Mouse (Mus musculus) hindbrain, postnatal 0 days (tissue): ENCODE results near the gene Gpr63. TPM values are rescaled to one million over a fixed set of nuclear protein-coding genes. Genes with fewer than 3 reads are reported as not detected.
"Not testable (repeated sequence)": the region's sequence is repeated elsewhere in the genome, so short reads cannot be mapped to it uniquely, and the experiment has no call there.

Experiments
- ATAC-seq: fragments of 200-750 bp; cut with Nextera tagmentation; 2 replicates; pipeline ENCODE4 v1.8.0; 2017; ENCODE audit warnings: mild to moderate bottlenecking, moderate TSS enrichment, moderate library complexity
- DNase-seq: peaks from one replicate; pipeline ENCODE4 v3.0.0-alpha.2; 2015; ENCODE audit warnings: low spot score
- H3K27ac ChIP-seq: fragments of 300-500 bp; sonication (generic); 2 replicates; pipeline ENCODE4 v1.5.1; 2014; ENCODE audit warnings: mild to moderate bottlenecking
- H3K27me3 ChIP-seq: fragments of 300-500 bp; sonication (generic); 2 replicates; pipeline ENCODE4 v1.6.1; 2014; ENCODE audit warnings: low read length, mixed read lengths; ENCODE audit not compliant: insufficient read depth
- H3K36me3 ChIP-seq: fragments of 300-500 bp; sonication (generic); 2 replicates; pipeline ENCODE4 v1.6.1; 2014; ENCODE audit warnings: low read length, mixed read lengths; ENCODE audit not compliant: insufficient read depth
- H3K4me1 ChIP-seq: fragments of 300-500 bp; sonication (generic); 2 replicates; pipeline ENCODE4 v1.6.1; 2014; ENCODE audit warnings: antibody characterized with exemption, low read length, mixed read lengths; ENCODE audit not compliant: insufficient read depth
- H3K4me2 ChIP-seq: fragments of 300-500 bp; sonication (generic); 2 replicates; pipeline ENCODE4 v1.6.1; 2014; ENCODE audit warnings: low read depth, mild to moderate bottlenecking, low read length, moderate library complexity, mixed read lengths
- H3K4me3 ChIP-seq: fragments of 300-500 bp; sonication (generic); 2 replicates; pipeline ENCODE4 v1.5.1; 2014; ENCODE audit warnings: low read length
- H3K9ac ChIP-seq: fragments of 300-500 bp; sonication (generic); replicated peaks from 2 replicates; pipeline ENCODE4 v1.6.1; 2014; ENCODE audit warnings: mild to moderate bottlenecking, low read length, moderate library complexity, mixed read lengths
- H3K9me3 ChIP-seq: fragments of 300-500 bp; sonication (generic); 2 replicates; pipeline ENCODE4 v1.6.1; 2016; ENCODE audit warnings: low read length, mixed read lengths
- CTCF ChIP-seq: IDR thresholded peaks from 2 replicates; pipeline ENCODE4 v1.5.1; 2016; ENCODE audit warnings: antibody characterized with exemption, control low read depth, low read depth
- WGBS: fragments of 180-500 bp; shearing (Covaris S2); extraction: QIAGEN DNeasy Blood & Tissue Kit; methylation state at CpG from one replicate; pipeline ENCODE4 v1.1.7; 2014; 5-methylcytosine and 5-hydroxymethylcytosine counted together
- polyA plus RNA-seq: library from polyadenylated mRNA; unstranded; fragments of >200 nt; fragmentation: Nextera tagmentation; extraction: Ambion mirVana; gene quantifications from 2 replicates; pipeline ENCODE4 v1.2.1, GENCODE M21; 2015
- total RNA-seq: library from RNA; depleted of rRNA; stranded (reverse); fragments of >200 nt; gene quantifications from 2 replicates; pipeline ENCODE4 v1.2.3, GENCODE M21; 2014

Gpr63 gene
- total and polyA plus RNA-seq, 2 experiments from 2014 or later: 1.0 to 12.4 TPM

- TF ChIP-seq CTCF: no peak
- Histone ChIP-seq H3K9me3 (no peaks in the 10 kb centered on the region), H3K36me3 (no peaks in the 10 kb centered on the region), H3K27me3 (no peaks in the 10 kb centered on the region), H3K4me2 (peak overlapping the region; percentile 67), H3K27ac (peak overlapping the region; percentile 77; the same call in 1 of the 2 replicates), H3K4me3 (peak overlapping the region; percentile 76), H3K4me1 (peaks cover 2% of the 10 kb centered on the region; the same call in 1 of the 2 replicates), H3K9ac (peak overlapping the region; percentile 74)
- 8% methylated on average over 8 of the region's 8 CpGs for WGBS
- ATAC-seq (peak; percentile 72; the same call in 1 of the 2 replicates), DNase-seq (no peak)
Observed at GRCm38 (mm10) chr4:24965918-24966298, 299 bp upstream of the Gpr63 start.

GRCm38 (mm10) chr4:24967251-24967650 is 1.0 kb downstream of the Gpr63 start:
- peaks cover 2% of the 10 kb centered on the region; the same call in 1 of the 2 replicates for H3K4me1 ChIP-seq
- H3K4me2 ChIP-seq: peak overlapping the region; percentile 67
- H3K36me3 ChIP-seq: no peaks in the 10 kb centered on the region
- H3K9me3 ChIP-seq: no peaks in the 10 kb centered on the region
- WGBS: 10% methylated on average over 7 of the region's 7 CpGs
- H3K4me3 ChIP-seq: peak overlapping the region; percentile 76
- ATAC-seq (no peak), DNase-seq (peak; percentile 5)
- H3K9ac ChIP-seq: peak overlapping the region; percentile 74
- no peak for TF ChIP-seq CTCF
- H3K27me3 ChIP-seq: no peaks in the 10 kb centered on the region
- H3K27ac ChIP-seq: no peak overlapping the region

GRCm38 (mm10) chr4:24978589-24978988 is 12.4 kb downstream of the Gpr63 start:
- Histone ChIP-seq H3K4me1 (no peaks in the 10 kb centered on the region), H3K4me2 (no peak overlapping the region), H3K9me3 (no peaks in the 10 kb centered on the region), H3K4me3 (no peak overlapping the region), H3K27ac (no peak overlapping the region), H3K36me3 (no peaks in the 10 kb centered on the region), H3K27me3 (no peaks in the 10 kb centered on the region), H3K9ac (no peak overlapping the region)
- DNase-seq (peak; percentile 43), ATAC-seq (no peak)
- 32% methylated on average over 4 of the region's 4 CpGs for WGBS
- TF ChIP-seq CTCF: no peak

- WGBS: 95% methylated on average over 5 of the region's 5 CpGs
- Histone ChIP-seq H3K36me3 (no peaks in the 10 kb centered on the region), H3K4me1 (no peaks in the 10 kb centered on the region), H3K9ac (no peak overlapping the region), H3K4me2 (no peak overlapping the region), H3K9me3 (no peaks in the 10 kb centered on the region), H3K27ac (no peak overlapping the region), H3K27me3 (no peaks in the 10 kb centered on the region), H3K4me3 (no peak overlapping the region)
- ATAC-seq: no peak
- no peak for DNase-seq
- TF ChIP-seq CTCF: no peak
Observed at GRCm38 (mm10) chr4:24985612-24986011, 19.4 kb downstream of the Gpr63 start.

- ATAC-seq (no peak), DNase-seq (no peak)
- Histone ChIP-seq H3K36me3 (no peaks in the 10 kb centered on the region), H3K27me3 (no peaks in the 10 kb centered on the region), H3K4me2 (no peak overlapping the region), H3K4me1 (no peaks in the 10 kb centered on the region), H3K4me3 (no peak overlapping the region), H3K9me3 (no peaks in the 10 kb centered on the region), H3K27ac (no peak overlapping the region), H3K9ac (no peak overlapping the region)
- no peak for TF ChIP-seq CTCF
- WGBS: 83% methylated on average over 2 of the region's 2 CpGs
Observed at GRCm38 (mm10) chr4:24991475-24991874, 25.3 kb downstream of the Gpr63 start.

- H3K27ac ChIP-seq, H3K36me3 ChIP-seq, H3K4me1 ChIP-seq, DNase-seq, H3K27me3 ChIP-seq, ATAC-seq, H3K9me3 ChIP-seq, H3K9ac ChIP-seq, H3K4me3 ChIP-seq, H3K4me2 ChIP-seq: not testable (repeated sequence)
- 89% methylated on average over 8 of the region's 8 CpGs for WGBS
Observed at GRCm38 (mm10) chr4:25009328-25009727, 43.1 kb downstream of the Gpr63 start.

- DNase-seq: peak; percentile 57
Observed at GRCm38 (mm10) chr4:25011780-25012179, 45.6 kb downstream of the Gpr63 start.

More at GRCm38 (mm10) chr4:25011780-25012179, 45.6 kb downstream of the Gpr63 start:
- Histone ChIP-seq H3K4me2 (no peak overlapping the region), H3K9me3 (no peaks in the 10 kb centered on the region), H3K27me3 (no peaks in the 10 kb centered on the region), H3K36me3 (no peaks in the 10 kb centered on the region), H3K4me1 (no peaks in the 10 kb centered on the region), H3K27ac (no peak overlapping the region), H3K9ac (no peak overlapping the region), H3K4me3 (no peak overlapping the region)
- TF ChIP-seq CTCF: no peak
- peak; percentile 69 for ATAC-seq
- WGBS: 44% methylated on average over 5 of the region's 5 CpGs
